Mouse (Mus musculus) CH12.LX (cell line): ENCODE data around the gene Mrpl49.

Source experiments
- POLR2A ChIP-seq: IDR thresholded peaks from 2 replicates; pipeline ENCODE4 v1.6.1; 2011; ENCODE audit warnings: low read depth, mild to moderate bottlenecking, improper control_type of control experiment, low read length
- ZMIZ1 ChIP-seq: IDR thresholded peaks from 2 replicates; pipeline ENCODE4 v1.6.1; 2012; ENCODE audit warnings: low read depth, mild to moderate bottlenecking, inconsistent platforms, low read length, improper control_type of control experiment

GRCm38 (mm10) chr19:6067724-6068415 lies 10.3 kb upstream of the Mrpl49 start, which contains the start of gene Tm7sf2:
- TF ChIP-seq POLR2A (peak; percentile 67), ZMIZ1 (peak; percentile 29; the same call in 1 of the 2 replicates)
